In genomic region chr11:4097091-4097621, GRCm38 (mm10) we compare ENCODE assay signal across 9 mouse cellular contexts. TPM values are rescaled to one million over a fixed set of nuclear protein-coding genes. Genes with fewer than 3 reads are reported as not detected.
DNase-seq lines count a peak whose midpoint lies in the region; ATAC-seq and TF ChIP-seq lines count a peak whose summit lies in the region.
"Had no signal": no experiment of that assay in that cellular context is flagged by ENCODE, and none has a peak within 500 bp of the region (broad histone marks: within the 10 kb centered on the region; RNA-seq: fewer than 3 reads in every experiment).

No protein-coding gene starts in this region.

- H3K9ac ChIP-seq in heart, embryonic 13.5 days = peak overlapping the region; percentile 88
- peak overlapping the region; percentile 40 for H3K9ac ChIP-seq in liver, adult 2 months (ENCODE audit: low read depth, low read length)
- H3K9ac ChIP-seq in stomach, embryonic 14.5 days (replicated peaks; ENCODE audit: low read depth, low read length) = peak overlapping the region; percentile 67

- no peaks in the 10 kb centered on the region for H3K9me3 ChIP-seq in heart, embryonic 13.5 days
- no peaks in the 10 kb centered on the region for H3K9me3 ChIP-seq in stomach, embryonic 14.5 days (ENCODE audit: control insufficient read depth, low read depth, low read length)

- TF ChIP-seq POLR2A in cerebellum, adult 2 months (IDR thresholded peaks at IDR 0.05; ENCODE audit: borderline replicate concordance, insufficient read depth, low read length) = no peak
- no peak for TF ChIP-seq POLR2A in liver, adult 2 months (IDR thresholded peaks at IDR 0.05; ENCODE audit: extremely low read depth, insufficient read depth, low read length)

- peak overlapping the region; percentile 59 for H3K4me3 ChIP-seq in layer of hippocampus, adult 2 months
- peak overlapping the region; percentile 68 for H3K4me3 ChIP-seq in cerebellum, adult 2 months (replicated peaks; ENCODE audit: insufficient read depth, low read depth, low read length)
- peak overlapping the region; percentile 68 for H3K4me3 ChIP-seq in heart, embryonic 13.5 days
- H3K4me3 ChIP-seq in liver, adult 2 months (ENCODE audit: insufficient read depth, low read depth, low read length) = peak overlapping the region; percentile 42
- peak overlapping the region; percentile 50 for H3K4me3 ChIP-seq in stomach, embryonic 14.5 days (ENCODE audit: low read depth, low read length)

- peaks cover 14% of the 10 kb centered on the region for H3K36me3 ChIP-seq in heart, embryonic 13.5 days
- H3K36me3 ChIP-seq in liver, adult 2 months (ENCODE audit: control insufficient read depth, insufficient read depth, low read length) = peaks cover 37% of the 10 kb centered on the region
- no peaks in the 10 kb centered on the region for H3K36me3 ChIP-seq in stomach, embryonic 14.5 days (ENCODE audit: control insufficient read depth, insufficient read depth, low read length)

- WGBS in cerebellum, adult 2 months = 25% methylated on average over 10 of the region's 10 CpGs
- 33% methylated on average over 10 of the region's 10 CpGs for WGBS in heart, embryonic 13.5 days
- 35% methylated on average over 10 of the region's 10 CpGs for WGBS in liver, adult 2 months
- 32% methylated on average over 10 of the region's 10 CpGs for WGBS in stomach, embryonic 14.5 days

- ATAC-seq in heart, embryonic 13.5 days (ENCODE audit: extremely low read depth, insufficient number of reproducible peaks, low FRiP score, low TSS enrichment) = no peak
- ATAC-seq in stomach, embryonic 14.5 days (ENCODE audit: insufficient number of reproducible peaks, insufficient read depth, low FRiP score, low read depth) = no peak

- no peak for TF ChIP-seq CTCF in layer of hippocampus, adult 2 months (conservative IDR thresholded peaks at IDR 0.05)
- no peak for TF ChIP-seq CTCF in cerebellum, adult 2 months (IDR thresholded peaks at IDR 0.05; ENCODE audit: borderline replicate concordance, insufficient read depth, low read depth, low read length)
- TF ChIP-seq CTCF in liver, adult 2 months (IDR thresholded peaks at IDR 0.05; ENCODE audit: low read depth, low read length) = no peak

- H3K79me2 ChIP-seq in liver, adult 2 months (ENCODE audit: control insufficient read depth, insufficient read depth, low read length) = no peaks in the 10 kb centered on the region

- DNase-seq in layer of hippocampus, adult 2 months (ENCODE audit: low spot score in 2 of 2) = no peak
- no peak for DNase-seq in layer of hippocampus, postnatal 14 days (ENCODE audit: low spot score in 2 of 2)
- DNase-seq in cerebellum, adult 2 months = no peak
- DNase-seq in liver, adult 2 months (ENCODE audit: extremely low read depth, low read depth, low spot score) = no peak
- DNase-seq in frontal cortex, postnatal 10 days (ENCODE audit: low spot score in 2 of 2) = no peak
- DNase-seq in left cerebral cortex, adult 11 months (ENCODE audit: low spot score) = no peak

- peak overlapping the region; percentile 98 for H3K27ac ChIP-seq in layer of hippocampus, adult 2 months
- peak overlapping the region; percentile 83 for H3K27ac ChIP-seq in cerebellum, adult 2 months (ENCODE audit: insufficient read depth, low read length)
- peak overlapping the region; percentile 93 for H3K27ac ChIP-seq in heart, embryonic 13.5 days (replicated peaks)
- H3K27ac ChIP-seq in liver, adult 2 months (replicated peaks; ENCODE audit: insufficient read depth, low read depth, low read length) = peak overlapping the region; percentile 16
- peak overlapping the region; percentile 89 for H3K27ac ChIP-seq in stomach, embryonic 14.5 days (ENCODE audit: low read length)

- H3K4me1 ChIP-seq in cerebellum, adult 2 months (ENCODE audit: control insufficient read depth, insufficient read depth, low read length) = peaks cover 3% of the 10 kb centered on the region; the same call in 1 of the 2 replicates
- H3K4me1 ChIP-seq in heart, embryonic 13.5 days = peaks cover 31% of the 10 kb centered on the region
- peaks cover 12% of the 10 kb centered on the region for H3K4me1 ChIP-seq in liver, adult 2 months (ENCODE audit: control insufficient read depth, insufficient read depth, low read length)
- H3K4me1 ChIP-seq in stomach, embryonic 14.5 days (ENCODE audit: control insufficient read depth, insufficient read depth, low read length) = peaks cover 11% of the 10 kb centered on the region; the same call in 1 of the 2 replicates

- H3K4me2 ChIP-seq in heart, embryonic 13.5 days = peak overlapping the region; percentile 96
- peak overlapping the region; percentile 80 for H3K4me2 ChIP-seq in stomach, embryonic 14.5 days (replicated peaks; ENCODE audit: low read depth, low read length)

- no peaks in the 10 kb centered on the region for H3K27me3 ChIP-seq in cerebellum, adult 2 months (ENCODE audit: control insufficient read depth, insufficient read depth, low read length)
- H3K27me3 ChIP-seq in heart, embryonic 13.5 days (replicated peaks) = 0 out of 2 replicates have a peak, but pooled peaks cover 3% of the 10 kb centered on the region
- H3K27me3 ChIP-seq in liver, adult 2 months (ENCODE audit: control insufficient read depth, insufficient read depth, low read length) = no peaks in the 10 kb centered on the region
- H3K27me3 ChIP-seq in stomach, embryonic 14.5 days (ENCODE audit: control insufficient read depth, insufficient read depth, low read length) = no peaks in the 10 kb centered on the region

RNA-seq across cellular contexts. Expression of gene Mtfp1, which starts 1.9 kb away (rescaled TPM):
- 100 to 1,000 TPM; 115 to 119 TPM for total RNA-seq in layer of hippocampus, adult 2 months (2021)
- total RNA-seq in layer of hippocampus, postnatal 14 days (2021) = 100 to 1,000 TPM in 1 of 2 experiments, 10 to 100 TPM in 1; 95.0 to 100 TPM
- 60.5 and 65.2 TPM in 2 replicates for polyA plus RNA-seq in cerebellum, adult 2 months (2012; rRNA removed)
- polyA plus RNA-seq in heart, embryonic 13.5 days (2015; fragmentation: Nextera tagmentation; extraction: Ambion mirVana) = 20.8 and 28.3 TPM in 2 replicates
- 16.6 and 23.4 TPM in 2 replicates for total RNA-seq in liver, adult 2 months (2014; rRNA removed)
- polyA plus RNA-seq in liver, adult 2 months (2012; rRNA removed) = 39.2 and 41.5 TPM in 2 replicates
- polyA plus RNA-seq in stomach, embryonic 14.5 days (2014; fragmentation: Nextera tagmentation; extraction: Ambion mirVana) = 14.5 and 15.5 TPM in 2 replicates

RNA-seq across cellular contexts. Expression of gene Sec14l2, which starts 26.1 kb away (rescaled TPM):
- total RNA-seq in layer of hippocampus, adult 2 months (2021) = 10 to 100 TPM; 62.8 to 67.6 TPM
- total RNA-seq in layer of hippocampus, postnatal 14 days (2021) = 10 to 100 TPM; 43.2 to 44.3 TPM
- polyA plus RNA-seq in cerebellum, adult 2 months (2012; rRNA removed) = 28.2 and 32.2 TPM in 2 replicates
- polyA plus RNA-seq in heart, embryonic 13.5 days (2015; fragmentation: Nextera tagmentation; extraction: Ambion mirVana) = 0.48 and 1.0 TPM in 2 replicates
- 302 and 310 TPM in 2 replicates for total RNA-seq in liver, adult 2 months (2014; rRNA removed)
- polyA plus RNA-seq in liver, adult 2 months (2012; rRNA removed) = 349 and 371 TPM in 2 replicates
- 1.4 and 1.7 TPM in 2 replicates for polyA plus RNA-seq in stomach, embryonic 14.5 days (2014; fragmentation: Nextera tagmentation; extraction: Ambion mirVana)

RNA-seq across cellular contexts. Expression of gene Sec14l3, which starts 32.5 kb away (rescaled TPM):
- 1 to 10 TPM; 1.3 to 2.6 TPM for total RNA-seq in layer of hippocampus, adult 2 months (2021)
- total RNA-seq in layer of hippocampus, postnatal 14 days (2021) = 1 to 10 TPM; 3.1 TPM
- not detected in 2 replicates for polyA plus RNA-seq in cerebellum, adult 2 months (2012; rRNA removed)
- not detected in 2 replicates for polyA plus RNA-seq in heart, embryonic 13.5 days (2015; fragmentation: Nextera tagmentation; extraction: Ambion mirVana)
- not detected in 2 replicates for total RNA-seq in liver, adult 2 months (2014; rRNA removed)
- polyA plus RNA-seq in liver, adult 2 months (2012; rRNA removed) = not detected in 2 replicates
- not detected in 2 replicates for polyA plus RNA-seq in stomach, embryonic 14.5 days (2014; fragmentation: Nextera tagmentation; extraction: Ambion mirVana)
- polyA plus RNA-seq: large intestine, adult 2 months had no signal

RNA-seq across cellular contexts. Expression of gene Rnf215, which starts 37.8 kb away (rescaled TPM):
- total RNA-seq in layer of hippocampus, adult 2 months (2021) = 10 to 100 TPM; 33.8 to 35.6 TPM
- 10 to 100 TPM; 34.4 to 38.2 TPM for total RNA-seq in layer of hippocampus, postnatal 14 days (2021)
- polyA plus RNA-seq in cerebellum, adult 2 months (2012; rRNA removed) = 39.5 and 39.9 TPM in 2 replicates
- 17.2 and 18.1 TPM in 2 replicates for polyA plus RNA-seq in heart, embryonic 13.5 days (2015; fragmentation: Nextera tagmentation; extraction: Ambion mirVana)
- 10.3 and 10.8 TPM in 2 replicates for total RNA-seq in liver, adult 2 months (2014; rRNA removed)
- 11.3 and 13.1 TPM in 2 replicates for polyA plus RNA-seq in liver, adult 2 months (2012; rRNA removed)
- polyA plus RNA-seq in stomach, embryonic 14.5 days (2014; fragmentation: Nextera tagmentation; extraction: Ambion mirVana) = 32.3 and 32.7 TPM in 2 replicates

Comparison
In these comparisons a context has a peak if more than half of its experiments do, and no peak if none do; other contexts are left out.
1. H3K27ac ChIP-seq: peak in every context shown above with its lines; median percentile 98 in layer of hippocampus, adult 2 months; 93 in heart, embryonic 13.5 days; 89 in stomach, embryonic 14.5 days; 83 in cerebellum, adult 2 months; 16 in liver, adult 2 months.
2. RNA of gene Sec14l2, which starts 26.1 kb away (polyA plus RNA-seq): 349 to 371 TPM in liver, adult 2 months and 28.2 to 32.2 TPM in cerebellum, adult 2 months; 1.4 to 1.7 TPM in stomach, embryonic 14.5 days and 0.48 to 1.0 TPM in heart, embryonic 13.5 days; every median in the first group is over 10 times any median in the second.
3. Peak in every context shown above with its lines, with median percentiles within 50 percentile points of each other: H3K4me3 ChIP-seq and H3K9ac ChIP-seq.